Mouse (Mus musculus) brain, embryonic 14.5 days (tissue): ENCODE measurements around the gene Mansc1.

ENCODE experiments used
- CTCF ChIP-seq: fragments of 200-500 bp; IDR thresholded peaks from 2 replicates; pipeline ENCODE4 v1.5.1; 2012; ENCODE audit warnings: inconsistent platforms, mild to moderate bottlenecking, moderate library complexity, borderline replicate concordance; ENCODE audit not compliant: insufficient read depth, insufficient read length; ENCODE audit errors: extremely low read depth
- POLR2A ChIP-seq: fragments of 200-500 bp; IDR thresholded peaks from 2 replicates; pipeline ENCODE4 v1.6.1; 2012; ENCODE audit warnings: mild to moderate bottlenecking, inconsistent platforms, borderline replicate concordance; ENCODE audit not compliant: poor library complexity, insufficient read depth, insufficient read length, severe bottlenecking; ENCODE audit errors: extremely low read depth

DNA sequence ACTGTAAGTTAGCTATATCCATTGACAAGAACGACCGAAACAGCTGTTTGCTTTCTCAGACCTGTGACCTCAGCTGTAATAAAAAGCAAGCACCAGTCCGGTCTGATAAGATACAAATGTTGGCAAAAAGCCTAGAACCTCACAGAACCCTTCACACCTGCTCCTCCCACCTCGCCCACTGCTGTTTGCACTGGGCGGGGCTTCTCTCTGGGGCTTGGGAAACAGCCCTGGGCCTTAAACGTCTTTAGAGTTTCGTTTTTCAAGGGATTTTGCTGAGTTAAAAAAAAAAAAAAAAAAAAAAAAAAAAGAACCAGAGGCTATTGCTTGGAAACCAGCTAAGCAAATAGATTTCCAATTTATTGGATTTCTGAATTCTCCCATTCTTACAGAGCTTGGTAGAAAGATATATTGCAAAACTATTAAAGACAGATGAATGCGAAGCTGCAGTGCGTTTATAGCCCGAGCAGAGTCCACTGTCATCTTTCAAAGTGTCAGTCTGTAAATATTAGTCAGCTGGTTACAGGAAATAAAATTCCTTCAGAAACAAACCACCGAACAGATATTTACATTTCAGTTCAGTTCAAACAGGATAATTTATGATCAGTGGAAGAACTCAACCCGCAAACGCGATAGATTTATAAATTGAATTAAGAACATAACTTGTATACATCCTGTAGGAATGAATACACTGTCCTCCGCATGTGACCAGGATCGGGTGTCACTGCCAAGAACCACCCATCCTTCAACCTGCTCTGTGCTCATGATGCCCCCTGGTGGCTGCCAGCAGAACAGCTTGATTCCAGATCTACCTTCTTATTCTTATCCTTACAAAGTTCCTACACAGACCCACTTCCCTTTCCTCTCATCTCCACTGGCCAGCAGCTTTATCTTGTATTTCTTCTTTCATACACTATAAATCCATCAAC is 17.3 kb downstream of the Mansc1 start:
- peak; percentile 94 for TF ChIP-seq CTCF
- TF ChIP-seq POLR2A, result no peak
